Mouse (Mus musculus): ENCODE measurements at regions not wholly inside any gene's neighbourhood (a gene's known extent, or its start where the extent isn't known, plus 50 kb on each side); places are given as distances from the start of the nearest gene placed in this dataset.

DNA sequence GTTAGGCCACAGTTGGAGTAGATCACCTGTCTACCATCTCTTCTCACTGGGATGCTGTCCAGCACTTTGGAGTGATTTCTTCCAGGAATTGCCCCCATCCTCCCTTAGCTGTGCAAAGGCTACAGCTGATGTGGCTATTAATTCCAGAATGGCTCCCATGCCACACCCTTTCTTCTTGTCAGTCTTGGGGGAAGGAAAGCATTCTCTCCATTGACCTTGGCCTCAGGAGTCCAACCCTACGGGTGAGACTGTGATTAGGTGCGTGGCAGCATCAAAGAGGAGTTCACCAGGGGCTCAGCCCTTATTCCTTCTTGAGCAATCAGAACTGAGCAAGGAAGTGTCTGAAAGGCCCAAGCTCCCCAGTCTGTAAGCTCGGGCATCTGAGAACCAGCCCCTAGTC is 71.7 kb upstream of the Fstl4 start:
- TF ChIP-seq CTCF (IDR thresholded peaks at IDR 0.05; ENCODE audit: low read depth, low read length) (no peak), POLR2A (IDR thresholded peaks at IDR 0.05; ENCODE audit: insufficient read depth, low read length) (no peak), EP300 (IDR thresholded peaks at IDR 0.05; ENCODE audit: insufficient read depth, low read depth, low read length) (no peak)
